Mouse (Mus musculus) hindbrain, embryonic 10.5 days (tissue): ENCODE data around the gene Slc25a45. TPM values are rescaled to one million over a fixed set of nuclear protein-coding genes. Genes with fewer than 3 reads are reported as not detected.

Experiments
- DNase-seq: peaks from one replicate; pipeline ENCODE4 v3.0.0-alpha.2; 2017; ENCODE audit warnings: low spot score
- H3K27ac ChIP-seq: fragments of 300-500 bp; sonication (generic); 2 replicates; pipeline ENCODE4 v1.5.1; 2016; ENCODE audit warnings: mild to moderate bottlenecking, moderate library complexity
- H3K27me3 ChIP-seq: fragments of 300-500 bp; sonication (generic); 2 replicates; pipeline ENCODE4 v1.6.1; 2016; ENCODE audit warnings: mild to moderate bottlenecking; ENCODE audit not compliant: poor library complexity, insufficient read depth, severe bottlenecking
- H3K36me3 ChIP-seq: fragments of 300-500 bp; sonication (generic); 2 replicates; pipeline ENCODE4 v1.6.1; 2016; ENCODE audit warnings: mild to moderate bottlenecking, moderate library complexity
- H3K4me1 ChIP-seq: fragments of 300-500 bp; sonication (generic); replicated peaks from 2 replicates; pipeline ENCODE4 v1.6.1; 2016; ENCODE audit warnings: mild to moderate bottlenecking
- H3K4me3 ChIP-seq: fragments of 300-500 bp; sonication (generic); 2 replicates; pipeline ENCODE4 v1.5.1; 2016; ENCODE audit warnings: mild to moderate bottlenecking, moderate library complexity
- H3K9me3 ChIP-seq: fragments of 300-500 bp; sonication (generic); 2 replicates; pipeline ENCODE4 v1.6.1; 2016; ENCODE audit warnings: mild to moderate bottlenecking, moderate library complexity
- WGBS: fragments of 180-500 bp; shearing (Covaris S2); methylation state at CpG from one replicate; pipeline ENCODE4 v1.1.7; 2016; 5-methylcytosine and 5-hydroxymethylcytosine counted together
- polyA plus RNA-seq: library from polyadenylated mRNA; unstranded; fragments of >200 nt; fragmentation: Nextera tagmentation; extraction: Ambion mirVana; gene quantifications from 2 replicates; pipeline ENCODE4 v1.2.1, GENCODE M21; 2016

Gene Slc25a45
- polyA plus RNA-seq, 1 experiment from 2014 or later = 2.8 TPM

GRCm38 (mm10) chr19:5922963-5923362 is 45.4 kb downstream of the Slc25a45 start:
- 93% methylated on average over 3 of the region's 3 CpGs for WGBS

GRCm38 (mm10) chr19:5923990-5924712 is 46.5 kb downstream of the Slc25a45 start:
- Histone ChIP-seq H3K4me3 (peak overlapping the region; percentile 63), H3K36me3 (no peaks in the 10 kb centered on the region), H3K27ac (peak overlapping the region; percentile 69), H3K4me1 (peaks cover 42% of the 10 kb centered on the region), H3K27me3 (peaks cover 26% of the 10 kb centered on the region), H3K9me3 (no peaks in the 10 kb centered on the region)
- WGBS = under 1% methylated on average over 38 of the region's 38 CpGs
- peak; percentile 91 for DNase-seq

More at GRCm38 (mm10) chr19:5922963-5923362, 45.4 kb downstream of the Slc25a45 start:
- Histone ChIP-seq H3K9me3 (no peaks in the 10 kb centered on the region), H3K4me1 (peaks cover 36% of the 10 kb centered on the region), H3K27ac (no peak overlapping the region), H3K27me3 (peaks cover 26% of the 10 kb centered on the region), H3K36me3 (peaks cover 4% of the 10 kb centered on the region), H3K4me3 (no peak overlapping the region)
- DNase-seq = no peak

GRCm38 (mm10) chr19:5924713-5925093 is 47.1 kb downstream of the Slc25a45 start, which contains the start of gene Cdc42ep2:
Gene Cdc42ep2, minus strand, starts transcription at chr19:5924816.
- H3K27me3 ChIP-seq = peaks cover 26% of the 10 kb centered on the region
- WGBS = 0% methylated on average over 18 of the region's 18 CpGs
- H3K4me3 ChIP-seq = peak within 1 kb of the TSS; percentile 63
- no peaks in the 10 kb centered on the region for H3K36me3 ChIP-seq
- no peaks in the 10 kb centered on the region for H3K9me3 ChIP-seq
- peak within 1 kb of the TSS; percentile 69 for H3K27ac ChIP-seq
- peak; percentile 93 for DNase-seq
- H3K4me1 ChIP-seq = peaks cover 45% of the 10 kb centered on the region

GRCm38 (mm10) chr19:5925311-5925855 is 47.8 kb downstream of the Slc25a45 start:
- no peak for DNase-seq
- 0 out of 2 replicates have a peak overlapping the region, but pooled peaks have one; percentile 69 for H3K27ac ChIP-seq
- WGBS = 37% methylated on average over 11 of the region's 11 CpGs
- H3K9me3 ChIP-seq = no peaks in the 10 kb centered on the region
- H3K36me3 ChIP-seq = no peaks in the 10 kb centered on the region
- H3K4me3 ChIP-seq = peak overlapping the region; percentile 63
- peaks cover 26% of the 10 kb centered on the region for H3K27me3 ChIP-seq
- H3K4me1 ChIP-seq = peaks cover 49% of the 10 kb centered on the region

GRCm38 (mm10) chr19:5927026-5927425 is 49.4 kb downstream of the Slc25a45 start:
- WGBS = 75% methylated on average over 11 of the region's 11 CpGs
- Histone ChIP-seq H3K36me3 (no peaks in the 10 kb centered on the region), H3K9me3 (no peaks in the 10 kb centered on the region), H3K27ac (no peak overlapping the region), H3K4me1 (peaks cover 43% of the 10 kb centered on the region), H3K27me3 (peaks cover 22% of the 10 kb centered on the region), H3K4me3 (no peak overlapping the region)
- no peak for DNase-seq

GRCm38 (mm10) chr19:5927532-5927931 is 49.9 kb downstream of the Slc25a45 start:
- DNase-seq = no peak
- 72% methylated on average over 8 of the region's 8 CpGs for WGBS
- peaks cover 40% of the 10 kb centered on the region for H3K4me1 ChIP-seq
- no peaks in the 10 kb centered on the region for H3K36me3 ChIP-seq
- no peak overlapping the region for H3K4me3 ChIP-seq
- peaks cover 21% of the 10 kb centered on the region for H3K27me3 ChIP-seq
- no peaks in the 10 kb centered on the region for H3K9me3 ChIP-seq
- no peak overlapping the region for H3K27ac ChIP-seq

- Histone ChIP-seq H3K27me3 (peaks cover 16% of the 10 kb centered on the region), H3K36me3 (no peaks in the 10 kb centered on the region), H3K9me3 (no peaks in the 10 kb centered on the region), H3K4me1 (peaks cover 40% of the 10 kb centered on the region), H3K4me3 (no peak overlapping the region), H3K27ac (no peak overlapping the region)
- WGBS = 76% methylated on average over 6 of the region's 6 CpGs
- no peak for DNase-seq
These were observed 50.5 kb downstream of the Slc25a45 start for GRCm38 (mm10) chr19:5928104-5928503.

- Histone ChIP-seq H3K27ac (no peak overlapping the region), H3K4me1 (peaks cover 39% of the 10 kb centered on the region), H3K27me3 (peaks cover 16% of the 10 kb centered on the region), H3K4me3 (no peak overlapping the region), H3K9me3 (no peaks in the 10 kb centered on the region), H3K36me3 (no peaks in the 10 kb centered on the region)
- WGBS = 69% methylated on average over 3 of the region's 3 CpGs
- no peak for DNase-seq
These were observed 50.9 kb downstream of the Slc25a45 start for GRCm38 (mm10) chr19:5928546-5928945.

GRCm38 (mm10) chr19:5929634-5930596 is 52.3 kb downstream of the Slc25a45 start:
- DNase-seq = no peak
- no peak overlapping the region for H3K27ac ChIP-seq
- no peaks in the 10 kb centered on the region for H3K9me3 ChIP-seq
- H3K36me3 ChIP-seq = no peaks in the 10 kb centered on the region
- no peak overlapping the region for H3K4me3 ChIP-seq
- peaks cover 16% of the 10 kb centered on the region for H3K27me3 ChIP-seq
- H3K4me1 ChIP-seq = peaks cover 29% of the 10 kb centered on the region
- 75% methylated on average over 14 of the region's 14 CpGs for WGBS

- H3K9me3 ChIP-seq = no peaks in the 10 kb centered on the region
- no peaks in the 10 kb centered on the region for H3K27me3 ChIP-seq
- DNase-seq = peak; percentile 16
- no peak overlapping the region for H3K4me3 ChIP-seq
- H3K4me1 ChIP-seq = peaks cover 32% of the 10 kb centered on the region
- 69% methylated on average over 3 of the region's 3 CpGs for WGBS
- peak overlapping the region; percentile 46 for H3K27ac ChIP-seq
- H3K36me3 ChIP-seq = peaks cover 12% of the 10 kb centered on the region
These were observed 57.7 kb downstream of the Slc25a45 start for GRCm38 (mm10) chr19:5935266-5935665.
